Mouse (Mus musculus): Measurements from ENCODE around the gene Ctnnd2.

- TF ChIP-seq CTCF (IDR thresholded peaks at IDR 0.05; ENCODE audit: low read depth, low read length), result no peak
- TF ChIP-seq POLR2A (IDR thresholded peaks at IDR 0.05; ENCODE audit: extremely low read depth, insufficient read depth, low read length), result no peak
These were observed 823.0 kb downstream of the Ctnnd2 start for GRCm38 (mm10) chr15:30995346-30995745.
